Mouse (Mus musculus) liver, postnatal 0 days (tissue): Measurements from ENCODE around the gene Esrrb. TPM values are rescaled to one million over a fixed set of nuclear protein-coding genes. Genes with fewer than 3 reads are reported as not detected.

Experiments used
- ATAC-seq: fragments of 200-750 bp; cut with Nextera tagmentation; 2 replicates; pipeline ENCODE4 v1.8.0; 2017; ENCODE audit warnings: mild to moderate bottlenecking, moderate library complexity
- DNase-seq: peaks from one replicate; pipeline ENCODE4 v3.0.0-alpha.2; 2016
- H3K27ac ChIP-seq: fragments of 300-500 bp; sonication (generic); 2 replicates; pipeline ENCODE4 v1.5.1; 2014; ENCODE audit warnings: antibody characterized with exemption, moderate library complexity, mild to moderate bottlenecking, low read depth
- H3K27me3 ChIP-seq: fragments of 300-500 bp; sonication (generic); 2 replicates; pipeline ENCODE4 v1.6.1; 2014; ENCODE audit warnings: low read length, control low read depth, mixed read lengths; ENCODE audit not compliant: insufficient read depth
- H3K36me3 ChIP-seq: fragments of 300-500 bp; sonication (generic); replicated peaks from 2 replicates; pipeline ENCODE4 v1.6.1; 2014; ENCODE audit warnings: mild to moderate bottlenecking, control low read depth, low read length, moderate library complexity, mixed read lengths; ENCODE audit not compliant: insufficient read depth
- H3K4me1 ChIP-seq: fragments of 300-500 bp; sonication (generic); 2 replicates; pipeline ENCODE4 v1.6.1; 2014; ENCODE audit warnings: antibody characterized with exemption, mild to moderate bottlenecking, control low read depth; ENCODE audit not compliant: insufficient read depth
- H3K4me2 ChIP-seq: fragments of 300-500 bp; sonication (generic); 2 replicates; pipeline ENCODE4 v1.6.1; 2014; ENCODE audit warnings: low read depth, mild to moderate bottlenecking, low read length, moderate library complexity, mixed read lengths
- H3K4me3 ChIP-seq: fragments of 300-500 bp; sonication (generic); 2 replicates; pipeline ENCODE4 v1.5.1; 2014; ENCODE audit warnings: low read depth, low read length
- H3K9ac ChIP-seq: fragments of 300-500 bp; sonication (generic); replicated peaks from 2 replicates; pipeline ENCODE4 v1.6.1; 2014; ENCODE audit warnings: mild to moderate bottlenecking, moderate library complexity
- H3K9me3 ChIP-seq: fragments of 300-500 bp; sonication (generic); 2 replicates; pipeline ENCODE4 v1.6.1; 2016; ENCODE audit warnings: mild to moderate bottlenecking, control low read depth, low read length, mixed read lengths
- CTCF ChIP-seq: sonication (generic); IDR thresholded peaks from 2 replicates; pipeline ENCODE4 v1.5.1; 2016; ENCODE audit warnings: antibody characterized with exemption, low read depth
- EP300 ChIP-seq: IDR thresholded peaks from 2 replicates; pipeline ENCODE4 v1.6.1; 2016; ENCODE audit warnings: antibody characterized with exemption, low read depth, mild to moderate bottlenecking
- WGBS: fragments of 180-500 bp; shearing (Covaris S2); extraction: QIAGEN DNeasy Blood & Tissue Kit; methylation state at CpG from one replicate; pipeline ENCODE4 v1.1.7; 2014; ENCODE audit not compliant: insufficient replicate concordance; 5-methylcytosine and 5-hydroxymethylcytosine counted together
- polyA plus RNA-seq: library from polyadenylated mRNA; unstranded; fragments of >200 nt; fragmentation: Nextera tagmentation; extraction: Ambion mirVana; gene quantifications from 2 replicates; pipeline ENCODE4 v1.2.1, GENCODE M21; 2015

Gene Esrrb
- polyA plus RNA-seq, 1 experiment from 2014 or later, result 0.09 TPM

DNA sequence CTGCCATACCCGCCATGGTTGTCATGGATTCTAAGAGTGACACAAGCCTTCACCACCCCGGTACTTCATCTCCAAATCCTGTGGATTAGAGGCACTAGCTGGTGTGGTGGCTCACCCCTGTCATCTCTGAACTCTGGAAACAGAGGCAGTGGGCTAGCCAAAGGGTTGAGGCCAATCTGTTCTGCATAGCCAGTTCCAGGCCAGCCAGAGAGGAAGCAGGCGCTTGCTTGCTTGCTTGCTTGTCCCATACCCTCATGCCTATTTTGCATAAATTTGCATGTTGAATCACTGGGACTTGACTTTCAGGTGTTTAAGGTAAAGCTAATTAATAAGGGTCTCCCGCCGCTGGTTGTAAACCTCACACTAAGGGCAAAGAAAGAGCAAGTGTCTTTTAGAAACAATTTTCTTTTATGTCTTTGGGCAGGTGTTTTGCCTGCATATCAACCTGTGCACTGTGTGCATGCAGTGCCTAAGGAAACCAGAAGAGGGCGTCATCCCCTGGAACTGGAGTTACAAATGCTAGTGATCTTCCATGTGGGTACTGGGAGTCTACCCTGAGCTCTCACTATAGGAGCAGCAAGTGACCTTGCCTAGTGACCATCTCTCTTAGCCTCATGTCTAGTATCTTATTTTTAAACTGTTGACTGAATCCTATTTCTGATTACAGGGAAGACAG lies 147.5 kb downstream of the Esrrb start:
- H3K9ac ChIP-seq, result no peak overlapping the region
- no peaks in the 10 kb centered on the region for H3K4me1 ChIP-seq
- TF ChIP-seq CTCF (no peak; the same call in 1 of the 2 replicates), EP300 (no peak)
- 70% methylated on average over 6 of the region's 6 CpGs for WGBS
- H3K4me2 ChIP-seq, result no peak overlapping the region
- no peak for DNase-seq
- no peaks in the 10 kb centered on the region for H3K9me3 ChIP-seq
- no peak for ATAC-seq
- no peaks in the 10 kb centered on the region for H3K27me3 ChIP-seq
- H3K27ac ChIP-seq, result no peak overlapping the region
- H3K4me3 ChIP-seq, result no peak overlapping the region
- H3K36me3 ChIP-seq, result no peaks in the 10 kb centered on the region

DNA sequence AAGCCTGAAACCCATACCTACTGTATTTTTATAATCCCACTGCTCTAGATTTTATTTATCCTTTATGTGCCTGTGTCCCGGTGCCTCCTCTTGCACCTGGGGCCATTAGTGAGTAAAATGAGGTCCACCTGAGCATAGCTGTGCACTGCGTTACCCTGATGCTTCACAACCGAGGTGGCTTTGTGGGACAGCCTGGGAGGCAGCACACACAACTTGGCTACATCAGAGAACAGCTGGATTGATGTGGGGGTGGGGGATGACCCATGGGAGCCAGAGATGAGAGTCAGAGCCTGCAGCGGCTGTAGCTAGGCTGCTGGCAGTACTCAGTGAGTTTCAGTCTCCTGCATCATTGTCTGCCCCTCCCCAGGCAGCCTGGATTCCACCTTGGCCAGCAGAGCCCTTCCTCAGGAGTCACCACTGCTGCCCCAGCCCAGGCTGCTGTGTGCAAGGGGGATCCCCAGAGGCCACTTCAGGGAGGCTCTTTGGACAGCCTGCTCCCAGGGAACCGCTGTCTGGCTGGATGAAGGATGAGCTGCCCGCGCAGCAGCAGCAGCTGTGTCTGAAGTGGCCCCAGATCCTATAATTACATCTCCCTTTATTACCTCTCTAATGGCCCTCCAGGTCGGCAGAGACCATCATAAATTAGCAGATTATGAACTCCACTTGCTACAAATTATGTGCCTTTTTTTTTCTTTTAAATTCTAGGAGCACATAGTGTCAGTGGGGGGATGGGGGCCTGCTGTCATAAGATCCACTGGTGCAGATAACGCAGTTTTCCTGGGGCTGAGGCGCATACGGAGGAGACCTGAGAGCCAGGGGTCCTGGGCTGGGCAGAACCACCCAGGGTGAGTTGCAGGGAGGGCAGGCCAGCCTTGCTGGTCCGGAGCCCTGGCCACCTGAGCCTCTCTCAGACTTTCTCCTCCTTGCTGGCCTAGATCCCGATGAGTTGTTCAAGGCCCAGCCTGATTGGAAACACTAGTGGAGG lies 148.7 kb downstream of the Esrrb start:
- no peak overlapping the region for H3K27ac ChIP-seq
- H3K4me1 ChIP-seq, result no peaks in the 10 kb centered on the region
- no peak for DNase-seq
- no peak overlapping the region for H3K4me3 ChIP-seq
- H3K27me3 ChIP-seq, result no peaks in the 10 kb centered on the region
- no peak overlapping the region for H3K4me2 ChIP-seq
- no peaks in the 10 kb centered on the region for H3K9me3 ChIP-seq
- WGBS, result 54% methylated on average over 13 of the region's 13 CpGs
- no peak overlapping the region for H3K9ac ChIP-seq
- H3K36me3 ChIP-seq, result no peaks in the 10 kb centered on the region
- ATAC-seq, result no peak
- TF ChIP-seq CTCF (no peak), EP300 (no peak)

DNA sequence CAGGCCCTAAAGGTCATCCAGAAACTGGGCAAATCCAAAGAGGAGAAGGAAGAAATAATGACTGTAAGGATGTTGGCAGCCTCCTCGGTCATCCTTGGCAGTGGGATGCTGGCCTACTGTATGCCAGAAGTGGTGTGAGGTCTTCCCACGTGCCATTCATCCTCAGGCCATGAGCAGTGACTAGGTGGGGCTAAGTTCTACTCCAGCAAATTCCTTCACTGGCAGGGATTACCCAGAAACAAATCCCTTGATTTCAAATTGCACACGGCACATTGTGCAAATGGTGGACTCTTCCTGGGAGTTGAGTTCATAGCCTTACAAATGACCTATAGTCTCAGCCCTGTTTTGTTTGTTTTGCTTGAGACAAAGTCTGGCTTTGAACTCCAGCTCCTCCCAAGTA lies 151.4 kb downstream of the Esrrb start:
- TF ChIP-seq CTCF (no peak), EP300 (no peak)
- Histone ChIP-seq H3K27ac (no peak overlapping the region), H3K4me3 (no peak overlapping the region), H3K4me1 (no peaks in the 10 kb centered on the region), H3K27me3 (no peaks in the 10 kb centered on the region), H3K4me2 (no peak overlapping the region), H3K9ac (no peak overlapping the region), H3K9me3 (no peaks in the 10 kb centered on the region), H3K36me3 (no peaks in the 10 kb centered on the region)
- 67% methylated on average over 3 of the region's 3 CpGs for WGBS
- no peak for ATAC-seq
- DNase-seq, result no peak

DNA sequence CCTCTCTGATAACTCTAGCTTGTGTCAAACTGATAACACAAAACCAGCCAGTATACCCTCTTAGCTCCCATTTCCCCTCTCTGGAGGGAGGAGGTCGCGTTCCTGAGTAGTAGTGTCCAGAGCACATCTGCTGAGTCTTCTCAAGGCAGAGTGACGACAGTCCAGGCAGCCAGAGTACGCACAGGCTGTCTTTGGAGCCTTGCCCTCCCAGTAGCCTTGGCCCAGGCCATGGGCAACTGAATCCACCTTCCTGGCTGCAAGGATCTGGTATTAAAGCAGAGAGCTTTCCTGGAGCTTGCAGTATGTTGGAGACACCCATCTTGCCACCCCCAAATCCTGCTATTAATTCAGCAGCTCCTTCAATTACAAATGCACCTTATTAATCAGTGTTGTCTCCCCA lies 152.7 kb downstream of the Esrrb start:
- H3K4me3 ChIP-seq, result no peak overlapping the region
- no peaks in the 10 kb centered on the region for H3K9me3 ChIP-seq
- no peak overlapping the region for H3K9ac ChIP-seq
- ATAC-seq (no peak), DNase-seq (no peak)
- no peaks in the 10 kb centered on the region for H3K36me3 ChIP-seq
- no peak overlapping the region for H3K27ac ChIP-seq
- H3K4me1 ChIP-seq, result no peaks in the 10 kb centered on the region
- TF ChIP-seq CTCF (no peak), EP300 (no peak)
- H3K27me3 ChIP-seq, result no peaks in the 10 kb centered on the region
- 34% methylated on average over 4 of the region's 4 CpGs for WGBS
- no peak overlapping the region for H3K4me2 ChIP-seq

DNA sequence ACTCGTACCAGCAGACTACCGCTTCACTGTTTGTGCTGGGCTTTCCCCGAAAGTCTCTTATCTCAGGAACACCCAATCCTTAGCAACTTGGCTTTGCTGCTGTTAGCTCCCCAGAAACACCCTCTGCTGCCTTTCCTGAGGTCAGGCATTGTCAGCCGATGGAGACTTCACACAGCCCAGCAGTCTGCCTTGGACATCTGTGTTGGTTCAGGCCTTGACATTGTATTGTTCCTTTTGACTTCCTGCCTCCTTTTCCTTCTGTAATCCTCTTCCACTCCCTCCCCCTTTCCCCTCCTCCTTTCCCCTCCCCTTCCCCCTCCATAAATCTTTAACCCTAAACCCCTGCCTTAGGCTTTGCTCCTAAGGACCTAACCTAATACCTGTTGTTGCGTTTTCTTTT lies 155.7 kb downstream of the Esrrb start:
- no peak overlapping the region for H3K27ac ChIP-seq
- no peaks in the 10 kb centered on the region for H3K27me3 ChIP-seq
- no peak for DNase-seq
- no peak overlapping the region for H3K4me3 ChIP-seq
- no peak overlapping the region for H3K9ac ChIP-seq
- no peaks in the 10 kb centered on the region for H3K4me1 ChIP-seq
- H3K4me2 ChIP-seq, result no peak overlapping the region
- TF ChIP-seq EP300 (no peak), CTCF (no peak)
- ATAC-seq, result no peak
- H3K36me3 ChIP-seq, result no peaks in the 10 kb centered on the region
- H3K9me3 ChIP-seq, result no peaks in the 10 kb centered on the region
- 50% methylated on average over 5 of the region's 5 CpGs for WGBS

DNA sequence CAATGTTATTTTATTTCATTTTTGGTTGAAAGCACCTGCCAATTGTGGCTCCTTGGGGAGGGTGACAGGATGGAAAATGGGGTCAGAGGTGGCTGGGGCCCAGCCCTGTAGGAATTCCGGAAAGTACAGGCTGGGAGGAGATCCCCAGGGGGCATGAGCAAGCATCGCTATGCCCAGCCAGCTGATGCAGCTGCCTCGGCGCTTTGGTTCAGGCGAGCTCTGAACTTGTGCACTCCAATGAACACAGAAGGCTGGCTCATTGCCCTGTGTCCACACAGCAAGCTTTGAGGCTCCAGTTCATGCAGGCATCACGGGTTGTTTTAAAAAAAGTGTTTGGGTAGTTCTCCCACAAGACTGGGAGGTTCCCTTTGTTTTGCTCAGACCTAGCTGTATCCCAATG lies 156.8 kb downstream of the Esrrb start:
- WGBS, result 65% methylated on average over 6 of the region's 6 CpGs
- Histone ChIP-seq H3K4me1 (no peaks in the 10 kb centered on the region), H3K36me3 (no peaks in the 10 kb centered on the region), H3K9me3 (no peaks in the 10 kb centered on the region), H3K4me2 (no peak overlapping the region), H3K9ac (no peak overlapping the region), H3K27me3 (no peaks in the 10 kb centered on the region), H3K4me3 (no peak overlapping the region), H3K27ac (no peak overlapping the region)
- TF ChIP-seq EP300 (no peak), CTCF (no peak)
- no peak for DNase-seq
- ATAC-seq, result no peak
